Mouse (Mus musculus) hindbrain, postnatal 0 days (tissue): ENCODE results near the gene Klhdc7a. TPM values are rescaled to one million over a fixed set of nuclear protein-coding genes. Genes with fewer than 3 reads are reported as not detected.

Source experiments
- ATAC-seq: fragments of 200-750 bp; cut with Nextera tagmentation; 2 replicates; pipeline ENCODE4 v1.8.0; 2017; ENCODE audit warnings: mild to moderate bottlenecking, moderate TSS enrichment, moderate library complexity
- DNase-seq: peaks from one replicate; pipeline ENCODE4 v3.0.0-alpha.2; 2015; ENCODE audit warnings: low spot score
- H3K27ac ChIP-seq: fragments of 300-500 bp; sonication (generic); 2 replicates; pipeline ENCODE4 v1.5.1; 2014; ENCODE audit warnings: mild to moderate bottlenecking
- H3K27me3 ChIP-seq: fragments of 300-500 bp; sonication (generic); 2 replicates; pipeline ENCODE4 v1.6.1; 2014; ENCODE audit warnings: low read length, mixed read lengths; ENCODE audit not compliant: insufficient read depth
- H3K36me3 ChIP-seq: fragments of 300-500 bp; sonication (generic); 2 replicates; pipeline ENCODE4 v1.6.1; 2014; ENCODE audit warnings: low read length, mixed read lengths; ENCODE audit not compliant: insufficient read depth
- H3K4me1 ChIP-seq: fragments of 300-500 bp; sonication (generic); 2 replicates; pipeline ENCODE4 v1.6.1; 2014; ENCODE audit warnings: antibody characterized with exemption, low read length, mixed read lengths; ENCODE audit not compliant: insufficient read depth
- H3K4me2 ChIP-seq: fragments of 300-500 bp; sonication (generic); 2 replicates; pipeline ENCODE4 v1.6.1; 2014; ENCODE audit warnings: low read depth, mild to moderate bottlenecking, low read length, moderate library complexity, mixed read lengths
- H3K4me3 ChIP-seq: fragments of 300-500 bp; sonication (generic); 2 replicates; pipeline ENCODE4 v1.5.1; 2014; ENCODE audit warnings: low read length
- H3K9ac ChIP-seq: fragments of 300-500 bp; sonication (generic); replicated peaks from 2 replicates; pipeline ENCODE4 v1.6.1; 2014; ENCODE audit warnings: mild to moderate bottlenecking, low read length, moderate library complexity, mixed read lengths
- H3K9me3 ChIP-seq: fragments of 300-500 bp; sonication (generic); 2 replicates; pipeline ENCODE4 v1.6.1; 2016; ENCODE audit warnings: low read length, mixed read lengths
- CTCF ChIP-seq: IDR thresholded peaks from 2 replicates; pipeline ENCODE4 v1.5.1; 2016; ENCODE audit warnings: antibody characterized with exemption, control low read depth, low read depth
- WGBS: fragments of 180-500 bp; shearing (Covaris S2); extraction: QIAGEN DNeasy Blood & Tissue Kit; methylation state at CpG from one replicate; pipeline ENCODE4 v1.1.7; 2014; 5-methylcytosine and 5-hydroxymethylcytosine counted together
- polyA plus RNA-seq: library from polyadenylated mRNA; unstranded; fragments of >200 nt; fragmentation: Nextera tagmentation; extraction: Ambion mirVana; gene quantifications from 2 replicates; pipeline ENCODE4 v1.2.1, GENCODE M21; 2015
- total RNA-seq: library from RNA; depleted of rRNA; stranded (reverse); fragments of >200 nt; gene quantifications from 2 replicates; pipeline ENCODE4 v1.2.3, GENCODE M21; 2014

The Klhdc7a gene
- total and polyA plus RNA-seq, 2 experiments from 2014 or later, result 0.58 to 1.6 TPM

DNA sequence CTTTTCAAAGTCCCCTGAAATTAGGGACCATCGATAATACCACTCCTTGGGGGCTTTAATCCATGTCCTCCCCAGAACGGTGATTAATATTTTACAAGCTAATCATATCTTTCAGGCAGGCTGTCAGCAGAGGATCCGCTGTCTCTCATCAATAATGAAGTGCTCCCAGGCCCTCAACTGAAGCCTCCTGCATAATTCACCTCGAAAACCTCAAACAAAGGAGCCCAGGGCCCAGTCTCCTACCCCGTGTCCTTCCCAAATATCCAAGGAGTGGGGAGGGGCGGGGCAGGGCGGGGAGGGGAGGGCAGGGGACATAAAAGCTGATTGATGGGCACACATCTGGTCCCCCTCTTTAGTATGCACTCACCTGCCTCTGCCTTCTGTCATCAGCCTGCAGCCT is 31.2 kb upstream of the Klhdc7a start:
- Histone ChIP-seq H3K4me2 (no peak overlapping the region), H3K4me1 (no peaks in the 10 kb centered on the region), H3K9me3 (no peaks in the 10 kb centered on the region), H3K4me3 (no peak overlapping the region), H3K36me3 (no peaks in the 10 kb centered on the region), H3K27ac (no peak overlapping the region), H3K27me3 (no peaks in the 10 kb centered on the region), H3K9ac (no peak overlapping the region)
- DNase-seq (no peak), ATAC-seq (no peak)
- no peak for TF ChIP-seq CTCF
- WGBS, result 33% methylated on average over 7 of the region's 7 CpGs

- 39% methylated on average over 8 of the region's 8 CpGs for WGBS
- no peak overlapping the region for H3K9ac ChIP-seq
- ATAC-seq (no peak), DNase-seq (peak; percentile 60)
- no peak for TF ChIP-seq CTCF
- no peaks in the 10 kb centered on the region for H3K36me3 ChIP-seq
- no peak overlapping the region for H3K27ac ChIP-seq
- no peaks in the 10 kb centered on the region for H3K4me1 ChIP-seq
- H3K4me2 ChIP-seq, result no peak overlapping the region
- H3K9me3 ChIP-seq, result no peaks in the 10 kb centered on the region
- H3K4me3 ChIP-seq, result no peak overlapping the region
- H3K27me3 ChIP-seq, result no peaks in the 10 kb centered on the region
Observed at GRCm38 (mm10) chr4:139995659-139996058, 27.8 kb upstream of the Klhdc7a start.

- ATAC-seq (0 out of 2 replicates have a peak, but pooled peaks have one; percentile 32), DNase-seq (no peak)
- Histone ChIP-seq H3K4me2 (no peak overlapping the region), H3K9ac (no peak overlapping the region), H3K27ac (no peak overlapping the region), H3K36me3 (no peaks in the 10 kb centered on the region), H3K27me3 (no peaks in the 10 kb centered on the region), H3K4me3 (no peak overlapping the region), H3K4me1 (no peaks in the 10 kb centered on the region), H3K9me3 (no peaks in the 10 kb centered on the region)
- WGBS, result 17% methylated on average over 9 of the region's 16 CpGs
- TF ChIP-seq CTCF, result no peak
Observed at GRCm38 (mm10) chr4:139993111-139993755, 25.4 kb upstream of the Klhdc7a start.

DNA sequence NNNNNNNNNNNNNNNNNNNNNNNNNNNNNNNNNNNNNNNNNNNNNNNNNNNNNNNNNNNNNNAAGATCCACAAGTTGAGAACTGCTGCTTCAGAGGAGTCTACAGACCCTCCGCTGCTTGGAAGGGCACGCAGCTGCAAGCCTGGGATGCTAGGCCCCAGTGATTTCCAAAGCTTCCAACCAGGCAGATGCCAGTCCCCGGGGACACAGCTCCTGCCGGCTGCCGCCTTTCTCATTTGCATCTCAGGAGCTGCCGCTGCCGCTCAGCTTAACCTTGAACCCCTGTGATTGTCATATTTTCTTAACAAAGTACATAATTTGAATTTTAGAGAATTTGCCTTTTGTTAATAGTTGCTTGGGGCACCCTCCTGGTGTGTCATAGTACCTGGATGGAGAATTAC is 19.1 kb upstream of the Klhdc7a start:
- Histone ChIP-seq H3K4me1 (no peaks in the 10 kb centered on the region), H3K9ac (no peak overlapping the region), H3K27me3 (no peaks in the 10 kb centered on the region), H3K9me3 (no peaks in the 10 kb centered on the region), H3K4me2 (no peak overlapping the region), H3K4me3 (no peak overlapping the region), H3K36me3 (no peaks in the 10 kb centered on the region), H3K27ac (no peak overlapping the region)
- WGBS, result 24% methylated on average over 7 of the region's 7 CpGs
- DNase-seq (no peak), ATAC-seq (no peak)
- TF ChIP-seq CTCF, result no peak

DNA sequence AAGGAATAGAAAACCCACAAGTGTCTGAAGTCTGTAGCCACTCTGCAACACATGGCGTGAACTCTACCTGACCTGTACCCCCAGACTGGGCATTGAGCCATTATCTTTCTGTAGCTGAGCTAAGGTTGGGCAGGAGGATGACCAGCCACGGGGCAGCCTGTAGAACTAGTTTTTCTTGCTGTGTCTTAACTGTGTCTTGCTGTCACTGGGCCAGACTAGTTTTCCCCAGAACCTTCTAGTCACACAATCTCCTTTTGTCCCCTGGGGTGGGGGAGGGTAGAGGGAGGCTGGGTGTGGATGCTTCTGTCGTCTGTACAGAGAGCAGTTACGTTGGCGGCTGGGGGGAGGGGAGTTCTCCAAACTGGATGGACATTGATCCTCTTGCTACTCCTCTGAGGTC is 10.9 kb upstream of the Klhdc7a start:
- H3K4me2 ChIP-seq, result no peak overlapping the region
- H3K4me1 ChIP-seq, result peaks cover 4% of the 10 kb centered on the region; the same call in 1 of the 2 replicates
- no peaks in the 10 kb centered on the region for H3K36me3 ChIP-seq
- no peak overlapping the region for H3K9ac ChIP-seq
- H3K27ac ChIP-seq, result no peak overlapping the region
- TF ChIP-seq CTCF, result no peak
- DNase-seq, result no peak
- no peak for ATAC-seq
- H3K9me3 ChIP-seq, result no peaks in the 10 kb centered on the region
- H3K27me3 ChIP-seq, result no peaks in the 10 kb centered on the region
- WGBS, result 41% methylated on average over 5 of the region's 5 CpGs
- no peak overlapping the region for H3K4me3 ChIP-seq

GRCm38 (mm10) chr4:139977308-139977781 is 9.5 kb upstream of the Klhdc7a start:
- Histone ChIP-seq H3K4me3 (no peak overlapping the region), H3K4me1 (peaks cover 4% of the 10 kb centered on the region; the same call in 1 of the 2 replicates), H3K9me3 (no peaks in the 10 kb centered on the region), H3K4me2 (no peak overlapping the region), H3K27ac (no peak overlapping the region), H3K9ac (no peak overlapping the region), H3K36me3 (no peaks in the 10 kb centered on the region), H3K27me3 (no peaks in the 10 kb centered on the region)
- 28% methylated on average over 5 of the region's 5 CpGs for WGBS
- no peak for TF ChIP-seq CTCF
- no peak for DNase-seq
- ATAC-seq, result no peak

GRCm38 (mm10) chr4:139974506-139974905 is 6.7 kb upstream of the Klhdc7a start:
- ATAC-seq, result peak; percentile 67; the same call in 1 of the 2 replicates
- 32% methylated on average over 7 of the region's 7 CpGs for WGBS
- H3K4me3 ChIP-seq, result no peak overlapping the region
- no peak overlapping the region for H3K9ac ChIP-seq
- H3K4me1 ChIP-seq, result peaks cover 4% of the 10 kb centered on the region; the same call in 1 of the 2 replicates
- no peaks in the 10 kb centered on the region for H3K9me3 ChIP-seq
- no peak overlapping the region for H3K4me2 ChIP-seq
- TF ChIP-seq CTCF, result no peak
- H3K27me3 ChIP-seq, result no peaks in the 10 kb centered on the region
- H3K27ac ChIP-seq, result peak overlapping the region; percentile 32
- no peaks in the 10 kb centered on the region for H3K36me3 ChIP-seq
- DNase-seq, result peak; percentile 63
